Mouse (Mus musculus) lung, postnatal 0 days (tissue): ENCODE measurements around the gene Arid5b. TPM values are rescaled to one million over a fixed set of nuclear protein-coding genes. Genes with fewer than 3 reads are reported as not detected.

ENCODE experiments used
- ATAC-seq: fragments of 200-750 bp; cut with Nextera tagmentation; 2 replicates; pipeline ENCODE4 v1.8.0; 2017; ENCODE audit warnings: moderate library complexity
- DNase-seq: peaks from one replicate; pipeline ENCODE4 v3.0.0-alpha.2; 2016; ENCODE audit warnings: low spot score
- H3K27ac ChIP-seq: fragments of 300-500 bp; sonication (generic); 2 replicates; pipeline ENCODE4 v1.5.1; 2014; ENCODE audit warnings: antibody characterized with exemption, mild to moderate bottlenecking, low read length, mixed read lengths
- H3K27me3 ChIP-seq: fragments of 300-500 bp; sonication (generic); replicated peaks from 2 replicates; pipeline ENCODE4 v1.6.1; 2014; ENCODE audit warnings: low read length, mixed read lengths; ENCODE audit not compliant: insufficient read depth
- H3K36me3 ChIP-seq: fragments of 300-500 bp; sonication (generic); 2 replicates; pipeline ENCODE4 v1.6.1; 2014; ENCODE audit warnings: low read length, mixed read lengths; ENCODE audit not compliant: insufficient read depth
- H3K4me1 ChIP-seq: fragments of 300-500 bp; sonication (generic); 2 replicates; pipeline ENCODE4 v1.6.1; 2014; ENCODE audit warnings: antibody characterized with exemption, low read depth, low read length, mixed read lengths; ENCODE audit not compliant: insufficient read depth
- H3K4me2 ChIP-seq: fragments of 300-500 bp; sonication (generic); replicated peaks from 2 replicates; pipeline ENCODE4 v1.6.1; 2014; ENCODE audit warnings: low read depth, mild to moderate bottlenecking, low read length, moderate library complexity, mixed read lengths
- H3K4me3 ChIP-seq: fragments of 300-500 bp; sonication (generic); 2 replicates; pipeline ENCODE4 v1.5.1; 2014; ENCODE audit warnings: low read depth, low read length
- H3K9ac ChIP-seq: fragments of 300-500 bp; sonication (generic); replicated peaks from 2 replicates; pipeline ENCODE4 v1.6.1; 2014; ENCODE audit warnings: low read depth, mild to moderate bottlenecking
- H3K9me3 ChIP-seq: fragments of 300-500 bp; sonication (generic); 2 replicates; pipeline ENCODE4 v1.6.1; 2016; ENCODE audit warnings: low read length, mixed read lengths
- CTCF ChIP-seq: IDR thresholded peaks from 2 replicates; pipeline ENCODE4 v1.5.1; 2016; ENCODE audit warnings: antibody characterized with exemption, mild to moderate bottlenecking
- EP300 ChIP-seq: IDR thresholded peaks from 2 replicates; pipeline ENCODE4 v1.6.1; 2016; ENCODE audit warnings: antibody characterized with exemption, mild to moderate bottlenecking, control low read depth
- WGBS: fragments of 180-500 bp; shearing (Covaris S2); extraction: QIAGEN DNeasy Blood & Tissue Kit; methylation state at CpG from one replicate; pipeline ENCODE4 v1.1.7; 2014; 5-methylcytosine and 5-hydroxymethylcytosine counted together
- polyA plus RNA-seq: library from polyadenylated mRNA; unstranded; fragments of >200 nt; fragmentation: Nextera tagmentation; extraction: Ambion mirVana; gene quantifications from 2 replicates; pipeline ENCODE4 v1.2.1, GENCODE M21; 2015

The Arid5b gene
- polyA plus RNA-seq, 1 experiment from 2014 or later, result 42.8 TPM

DNA sequence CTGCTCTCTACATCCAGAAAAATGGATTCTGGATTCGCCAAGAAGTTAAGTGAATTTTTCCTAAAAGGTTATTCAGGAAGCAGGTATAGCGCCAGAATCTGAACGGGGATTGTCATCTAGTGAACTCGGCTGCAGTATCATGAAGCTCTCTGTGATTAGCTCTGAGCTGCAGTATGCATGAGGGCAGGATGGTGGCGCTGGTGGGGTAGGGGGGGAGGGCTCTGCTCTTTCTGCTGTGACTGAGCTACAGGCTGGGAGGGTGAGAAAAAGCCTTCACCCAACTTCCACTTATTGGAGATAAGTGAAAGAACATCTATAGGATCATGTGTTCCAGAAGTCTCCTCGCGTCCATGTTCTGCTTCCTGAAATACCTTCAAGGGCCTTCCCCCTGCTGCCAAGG, 207.5 kb downstream of the Arid5b start:
- DNase-seq (no peak), ATAC-seq (no peak)
- no peak overlapping the region for H3K9ac ChIP-seq
- WGBS, result 70% methylated on average over 7 of the region's 7 CpGs
- H3K9me3 ChIP-seq, result no peaks in the 10 kb centered on the region
- H3K27ac ChIP-seq, result no peak overlapping the region
- no peaks in the 10 kb centered on the region for H3K36me3 ChIP-seq
- H3K4me3 ChIP-seq, result no peak overlapping the region
- no peaks in the 10 kb centered on the region for H3K27me3 ChIP-seq
- no peak overlapping the region for H3K4me2 ChIP-seq
- TF ChIP-seq CTCF, result peak; percentile 41
- TF ChIP-seq EP300, result no peak
- no peaks in the 10 kb centered on the region for H3K4me1 ChIP-seq

DNA sequence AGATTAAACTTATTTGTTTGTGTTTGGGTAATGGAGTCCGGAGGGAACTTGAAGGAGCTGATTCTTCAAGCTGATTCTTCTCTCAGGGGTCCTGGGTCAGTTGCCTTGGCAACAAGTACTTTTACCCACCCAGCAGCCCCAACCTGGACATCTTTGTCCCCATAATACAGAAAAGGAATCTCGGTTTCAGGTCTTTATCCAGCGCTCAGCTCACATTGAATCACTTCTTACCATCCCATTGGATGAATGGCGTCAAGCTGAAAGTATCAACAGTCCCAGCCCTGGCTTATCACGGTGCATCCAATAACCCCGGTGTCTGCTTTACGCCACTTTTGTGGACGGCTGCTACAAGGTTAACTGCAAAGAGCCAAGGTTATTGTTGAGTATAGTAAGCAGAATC, 210.1 kb downstream of the Arid5b start:
- no peak for TF ChIP-seq EP300
- TF ChIP-seq CTCF, result no peak
- Histone ChIP-seq H3K9me3 (no peaks in the 10 kb centered on the region), H3K9ac (no peak overlapping the region), H3K27ac (no peak overlapping the region), H3K4me2 (no peak overlapping the region), H3K36me3 (no peaks in the 10 kb centered on the region), H3K27me3 (no peaks in the 10 kb centered on the region), H3K4me3 (no peak overlapping the region), H3K4me1 (no peaks in the 10 kb centered on the region)
- ATAC-seq, result no peak
- no peak for DNase-seq
- 76% methylated on average over 8 of the region's 8 CpGs for WGBS

DNA sequence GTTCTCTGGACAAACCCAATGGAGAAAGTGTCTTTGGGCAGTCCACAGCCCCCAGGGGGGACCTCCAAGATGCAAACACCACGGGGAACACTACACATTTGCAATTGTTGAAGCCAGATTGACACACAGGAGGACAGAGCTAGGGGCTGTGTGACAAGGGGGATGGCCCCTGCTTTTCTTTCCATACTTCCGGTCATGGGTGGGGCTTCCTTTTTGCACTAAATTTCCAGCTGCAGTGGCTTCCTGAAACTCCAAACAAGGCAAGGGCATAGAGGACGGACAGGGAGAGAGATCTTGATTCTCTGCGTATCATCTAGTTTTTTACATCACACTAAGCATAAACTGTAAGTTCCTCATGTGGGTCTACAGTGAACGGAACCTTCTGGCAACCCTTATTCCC, 210.6 kb downstream of the Arid5b start:
- TF ChIP-seq EP300 (no peak), CTCF (no peak)
- Histone ChIP-seq H3K27ac (no peak overlapping the region), H3K36me3 (no peaks in the 10 kb centered on the region), H3K27me3 (no peaks in the 10 kb centered on the region), H3K4me3 (no peak overlapping the region), H3K9me3 (no peaks in the 10 kb centered on the region), H3K4me1 (no peaks in the 10 kb centered on the region), H3K4me2 (no peak overlapping the region), H3K9ac (no peak overlapping the region)
- 57% methylated on average over 5 of the region's 5 CpGs for WGBS
- DNase-seq, result no peak
- ATAC-seq, result no peak; the same call in 1 of the 2 replicates

DNA sequence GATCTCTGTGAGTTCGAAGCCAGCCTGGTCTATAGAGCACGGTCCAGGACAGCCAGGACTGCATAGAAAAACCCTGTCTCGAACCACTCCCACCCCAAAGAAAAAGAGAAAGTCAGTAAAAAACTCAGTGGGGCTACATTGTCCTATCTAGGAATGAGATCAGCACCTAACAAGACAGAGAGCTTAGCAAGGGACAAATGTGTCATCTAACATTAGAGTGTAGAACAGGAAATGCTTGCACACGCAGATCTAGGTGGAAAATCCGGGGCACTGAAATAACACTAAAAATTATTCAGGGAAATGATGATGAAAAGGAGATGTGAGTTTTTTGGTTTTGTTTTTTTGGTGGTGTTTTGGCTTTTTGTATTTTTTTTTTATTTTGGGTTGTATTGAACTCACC, 212.4 kb downstream of the Arid5b start:
- no peaks in the 10 kb centered on the region for H3K9me3 ChIP-seq
- H3K4me1 ChIP-seq, result no peaks in the 10 kb centered on the region
- H3K4me2 ChIP-seq, result no peak overlapping the region
- no peaks in the 10 kb centered on the region for H3K27me3 ChIP-seq
- H3K4me3 ChIP-seq, result no peak overlapping the region
- H3K36me3 ChIP-seq, result no peaks in the 10 kb centered on the region
- WGBS, result 80% methylated on average over 5 of the region's 5 CpGs
- no peak for TF ChIP-seq EP300
- no peak for TF ChIP-seq CTCF
- no peak overlapping the region for H3K9ac ChIP-seq
- H3K27ac ChIP-seq, result no peak overlapping the region
- ATAC-seq (no peak), DNase-seq (no peak)

DNA sequence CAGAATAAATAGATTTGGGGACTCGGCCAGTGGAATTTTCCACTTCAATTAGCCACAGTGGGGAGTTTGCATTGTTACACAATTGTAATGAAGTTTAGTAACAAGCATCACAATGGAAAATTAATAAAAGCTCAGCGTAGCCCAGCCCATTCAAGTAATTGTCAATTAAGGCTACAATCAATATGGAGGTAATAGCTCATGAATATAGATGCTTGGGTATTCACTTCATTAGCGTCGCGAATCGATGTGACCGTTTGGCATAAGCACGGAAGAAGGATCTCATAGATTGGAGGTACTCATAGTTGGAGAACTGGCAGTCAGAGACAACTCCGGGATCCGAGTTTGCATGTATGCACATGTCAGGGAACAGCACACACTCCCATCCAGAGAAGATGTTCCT, 214.0 kb downstream of the Arid5b start:
- H3K27ac ChIP-seq, result no peak overlapping the region
- H3K9ac ChIP-seq, result no peak overlapping the region
- H3K36me3 ChIP-seq, result no peaks in the 10 kb centered on the region
- no peaks in the 10 kb centered on the region for H3K27me3 ChIP-seq
- WGBS, result 92% methylated on average over 10 of the region's 10 CpGs
- DNase-seq, result no peak
- no peak for TF ChIP-seq EP300
- TF ChIP-seq CTCF, result no peak
- no peaks in the 10 kb centered on the region for H3K4me1 ChIP-seq
- no peaks in the 10 kb centered on the region for H3K9me3 ChIP-seq
- ATAC-seq, result no peak
- H3K4me3 ChIP-seq, result no peak overlapping the region
- H3K4me2 ChIP-seq, result no peak overlapping the region

DNA sequence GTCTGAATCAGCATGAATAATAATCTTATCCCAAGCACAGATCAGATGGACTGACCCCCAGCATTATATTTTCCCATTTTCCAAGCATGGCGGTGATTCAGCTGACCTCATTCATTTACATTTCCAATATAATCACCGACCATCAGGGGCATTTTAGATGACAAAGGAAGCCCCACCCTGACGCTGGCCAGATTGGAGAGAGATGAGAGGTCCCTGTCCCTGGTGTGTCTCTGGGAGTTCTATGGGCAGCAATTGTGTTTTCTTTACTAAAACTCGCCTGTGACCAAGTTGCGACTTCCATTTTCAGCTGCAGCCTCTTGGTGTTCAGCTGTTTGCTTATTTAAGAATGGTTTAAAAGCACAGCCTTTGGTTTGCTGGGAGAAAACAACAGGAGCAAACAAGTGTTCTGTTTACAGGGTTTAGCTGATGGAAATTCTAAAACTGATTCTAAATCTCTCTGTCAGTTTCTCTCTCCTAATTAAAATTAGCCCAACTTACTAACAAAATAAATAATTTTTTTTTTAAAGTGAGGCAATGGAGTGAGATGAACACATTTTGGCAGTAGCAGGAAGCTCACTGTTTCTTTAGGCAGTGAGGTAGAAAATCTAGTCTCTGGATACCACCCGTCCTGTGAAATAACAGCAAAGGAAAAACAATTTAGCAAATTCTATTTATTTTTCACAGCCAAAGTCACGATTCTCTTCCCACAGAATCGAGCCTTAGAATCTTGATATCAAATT, 214.6 kb downstream of the Arid5b start:
- ATAC-seq (peak; percentile 19; the same call in 1 of the 2 replicates), DNase-seq (peak; percentile 34)
- Histone ChIP-seq H3K4me2 (no peak overlapping the region), H3K9me3 (no peaks in the 10 kb centered on the region), H3K36me3 (no peaks in the 10 kb centered on the region), H3K27ac (0 out of 2 replicates have a peak overlapping the region, but pooled peaks have one; percentile 11), H3K4me3 (no peak overlapping the region), H3K27me3 (no peaks in the 10 kb centered on the region), H3K4me1 (no peaks in the 10 kb centered on the region), H3K9ac (no peak overlapping the region)
- TF ChIP-seq EP300 (peak; percentile 19; the same call in 1 of the 2 replicates), CTCF (no peak)
- 46% methylated on average over 8 of the region's 8 CpGs for WGBS

DNA sequence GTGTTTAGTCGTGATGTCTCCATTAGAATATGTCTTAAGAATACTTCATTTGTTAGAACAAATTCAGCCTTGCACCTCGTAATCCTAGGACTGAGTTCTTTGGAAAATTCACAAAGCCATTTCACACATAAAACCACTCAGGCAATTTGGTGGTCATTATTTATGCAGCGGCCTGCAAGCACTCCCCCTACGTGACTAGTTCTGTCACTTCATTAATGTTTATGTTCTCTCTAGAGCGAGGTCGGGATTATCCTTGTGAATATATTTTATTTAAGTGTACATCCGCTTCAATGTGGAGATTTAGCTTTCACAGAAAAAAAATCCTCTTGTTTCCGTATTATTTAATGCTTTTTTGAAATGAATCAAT, 217.3 kb downstream of the Arid5b start:
- Histone ChIP-seq H3K4me3 (no peak overlapping the region), H3K4me2 (no peak overlapping the region), H3K27me3 (no peaks in the 10 kb centered on the region), H3K4me1 (no peaks in the 10 kb centered on the region), H3K9ac (no peak overlapping the region), H3K27ac (peak overlapping the region; percentile 79), H3K36me3 (no peaks in the 10 kb centered on the region), H3K9me3 (no peaks in the 10 kb centered on the region)
- DNase-seq (peak; percentile 26), ATAC-seq (no peak)
- no peak for TF ChIP-seq CTCF
- no peak for TF ChIP-seq EP300
- 52% methylated on average over 8 of the region's 8 CpGs for WGBS
